Mouse (Mus musculus): ENCODE results near the gene Mkrn2. TPM values are rescaled to one million over a fixed set of nuclear protein-coding genes. Genes with fewer than 3 reads are reported as not detected.
"Not testable (repeated sequence)": the region's sequence is repeated elsewhere in the genome, so short reads cannot be mapped to it uniquely, and the experiment has no call there.

Mkrn2 gene
- total and polyA plus RNA-seq, 2 experiments from 2014 or later: 29.4 to 37.4 TPM

GRCm38 (mm10) chr6:115626121-115626520 is 24.4 kb downstream of the Mkrn2 start:
- Histone ChIP-seq H3K27ac (no peak overlapping the region), H3K9me3 (ENCODE audit: low read length) (no peaks in the 10 kb centered on the region), H3K27me3 (ENCODE audit: insufficient read depth, low read length) (no peaks in the 10 kb centered on the region), H3K36me3 (ENCODE audit: insufficient read depth, low read length) (peaks cover 66% of the 10 kb centered on the region), H3K9ac (replicated peaks; ENCODE audit: low read length) (no peak overlapping the region), H3K4me3 (ENCODE audit: low read length) (no peak overlapping the region), H3K4me1 (ENCODE audit: insufficient read depth, low read length) (no peaks in the 10 kb centered on the region), H3K4me2 (ENCODE audit: low read depth, low read length) (no peak overlapping the region)
- ATAC-seq (no peak), DNase-seq (ENCODE audit: low spot score) (no peak)
- 86% methylated on average over 5 of the region's 5 CpGs for WGBS
- TF ChIP-seq CTCF (IDR thresholded peaks at IDR 0.05; ENCODE audit: low read depth): no peak

GRCm38 (mm10) chr6:115631056-115631795 is 29.5 kb downstream of the Mkrn2 start:
- H3K4me3 ChIP-seq (ENCODE audit: low read length): no peak overlapping the region
- WGBS: 92% methylated on average over 3 of the region's 3 CpGs
- no peak overlapping the region for H3K4me2 ChIP-seq (ENCODE audit: low read depth, low read length)
- no peak for ATAC-seq
- no peak overlapping the region for H3K27ac ChIP-seq
- no peak for TF ChIP-seq CTCF (IDR thresholded peaks at IDR 0.05; ENCODE audit: low read depth)
- H3K9ac ChIP-seq (replicated peaks; ENCODE audit: low read length): no peak overlapping the region
- H3K9me3 ChIP-seq (ENCODE audit: low read length): no peaks in the 10 kb centered on the region
- no peaks in the 10 kb centered on the region for H3K27me3 ChIP-seq (ENCODE audit: insufficient read depth, low read length)
- DNase-seq (ENCODE audit: low spot score): no peak
- H3K36me3 ChIP-seq (ENCODE audit: insufficient read depth, low read length): peaks cover 53% of the 10 kb centered on the region
- no peaks in the 10 kb centered on the region for H3K4me1 ChIP-seq (ENCODE audit: insufficient read depth, low read length)

- no peak for TF ChIP-seq CTCF (IDR thresholded peaks at IDR 0.05; ENCODE audit: low read depth)
Measured at GRCm38 (mm10) chr6:115634015-115634414, 32.3 kb downstream of the Mkrn2 start.

DNA sequence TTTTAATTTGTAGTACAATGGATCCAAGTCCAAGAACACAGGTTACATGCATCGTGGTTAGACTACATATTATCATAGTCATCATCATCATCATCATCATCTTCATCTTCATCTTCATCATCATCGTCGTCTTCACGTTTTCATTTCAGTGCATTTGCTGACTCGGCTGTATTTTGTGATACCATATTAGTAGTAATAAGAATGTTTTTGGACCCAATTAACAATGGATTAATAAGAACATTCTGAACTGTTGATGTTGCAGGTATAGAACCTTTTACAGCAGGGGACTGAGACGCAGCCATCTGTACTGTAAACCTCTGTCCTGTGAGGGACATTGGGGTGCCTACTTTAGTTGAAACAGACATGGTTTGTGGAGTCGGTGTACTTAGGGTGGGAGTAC is 36.5 kb downstream of the Mkrn2 start:
- H3K4me2 ChIP-seq (ENCODE audit: low read depth, low read length); H3K9me3 ChIP-seq (ENCODE audit: low read length); H3K4me1 ChIP-seq (ENCODE audit: insufficient read depth, low read length); DNase-seq (ENCODE audit: low spot score); H3K9ac ChIP-seq (replicated peaks; ENCODE audit: low read length); ATAC-seq; H3K4me3 ChIP-seq (ENCODE audit: low read length); H3K27ac ChIP-seq; H3K27me3 ChIP-seq (ENCODE audit: insufficient read depth, low read length): not testable (repeated sequence)
- peaks cover 33% of the 10 kb centered on the region for H3K36me3 ChIP-seq (ENCODE audit: insufficient read depth, low read length)
- 92% methylated on average over 7 of the region's 7 CpGs for WGBS

More at GRCm38 (mm10) chr6:115634015-115634414, 32.3 kb downstream of the Mkrn2 start:
- peaks cover 43% of the 10 kb centered on the region for H3K36me3 ChIP-seq (ENCODE audit: insufficient read depth, low read length)
- no peak for ATAC-seq
- no peaks in the 10 kb centered on the region for H3K27me3 ChIP-seq (ENCODE audit: insufficient read depth, low read length)
- no peak for DNase-seq (ENCODE audit: low spot score)
- H3K4me2 ChIP-seq (ENCODE audit: low read depth, low read length): no peak overlapping the region
- no peaks in the 10 kb centered on the region for H3K4me1 ChIP-seq (ENCODE audit: insufficient read depth, low read length)
- H3K9me3 ChIP-seq (ENCODE audit: low read length): no peaks in the 10 kb centered on the region
- no peak overlapping the region for H3K9ac ChIP-seq (replicated peaks; ENCODE audit: low read length)
- 98% methylated on average over 2 of the region's 2 CpGs for WGBS
- no peak overlapping the region for H3K4me3 ChIP-seq (ENCODE audit: low read length)
- no peak overlapping the region for H3K27ac ChIP-seq

- ATAC-seq: no peak
- no peak for TF ChIP-seq CTCF (IDR thresholded peaks at IDR 0.05; ENCODE audit: low read depth)
- Histone ChIP-seq H3K4me3 (ENCODE audit: low read length) (no peak overlapping the region), H3K9ac (replicated peaks; ENCODE audit: low read length) (no peak overlapping the region), H3K27ac (no peak overlapping the region), H3K9me3 (ENCODE audit: low read length) (no peaks in the 10 kb centered on the region), H3K4me1 (ENCODE audit: insufficient read depth, low read length) (no peaks in the 10 kb centered on the region), H3K36me3 (ENCODE audit: insufficient read depth, low read length) (0 out of 2 replicates have a peak, but pooled peaks cover 3% of the 10 kb centered on the region), H3K27me3 (ENCODE audit: insufficient read depth, low read length) (no peaks in the 10 kb centered on the region), H3K4me2 (ENCODE audit: low read depth, low read length) (no peak overlapping the region)
- DNase-seq (ENCODE audit: low spot score): no peak
- 66% methylated on average over 1 of the region's 1 CpGs for WGBS
Measured at GRCm38 (mm10) chr6:115643315-115643714, 41.6 kb downstream of the Mkrn2 start.

- WGBS: 81% methylated on average over 1 of the region's 1 CpGs
Measured at GRCm38 (mm10) chr6:115649792-115650365, 48.2 kb downstream of the Mkrn2 start.

More at GRCm38 (mm10) chr6:115649792-115650365, 48.2 kb downstream of the Mkrn2 start:
- H3K36me3 ChIP-seq (ENCODE audit: insufficient read depth, low read length): no peaks in the 10 kb centered on the region
- H3K4me3 ChIP-seq (ENCODE audit: low read length): no peak overlapping the region
- H3K27me3 ChIP-seq (ENCODE audit: insufficient read depth, low read length): no peaks in the 10 kb centered on the region
- no peaks in the 10 kb centered on the region for H3K9me3 ChIP-seq (ENCODE audit: low read length)
- no peak overlapping the region for H3K9ac ChIP-seq (replicated peaks; ENCODE audit: low read length)
- ATAC-seq (no peak), DNase-seq (ENCODE audit: low spot score) (no peak)
- TF ChIP-seq CTCF (IDR thresholded peaks at IDR 0.05; ENCODE audit: low read depth): no peak
- H3K27ac ChIP-seq: no peak overlapping the region
- no peak overlapping the region for H3K4me2 ChIP-seq (ENCODE audit: low read depth, low read length)
- H3K4me1 ChIP-seq (ENCODE audit: insufficient read depth, low read length): no peaks in the 10 kb centered on the region
